Mouse (Mus musculus) embryonic facial prominence, embryonic 11.5 days (tissue): ENCODE measurements around the gene Ghdc. TPM values are rescaled to one million over a fixed set of nuclear protein-coding genes. Genes with fewer than 3 reads are reported as not detected.

Experiments
- ATAC-seq: fragments of 200-750 bp; cut with Nextera tagmentation; replicated peaks from 2 replicates; pipeline ENCODE4 v1.8.0; 2017; ENCODE audit warnings: low read depth; ENCODE audit not compliant: insufficient number of reproducible peaks, low FRiP score, low TSS enrichment
- DNase-seq: peaks from one replicate; pipeline ENCODE4 v3.0.0-alpha.2; 2015; ENCODE audit warnings: low spot score
- H3K27ac ChIP-seq: fragments of 300-500 bp; sonication (generic); replicated peaks from 2 replicates; pipeline ENCODE4 v1.5.1; 2014; ENCODE audit warnings: mild to moderate bottlenecking, low read depth, low read length, control low read depth
- H3K27me3 ChIP-seq: fragments of 300-500 bp; sonication (generic); 2 replicates; pipeline ENCODE4 v1.6.1; 2014; ENCODE audit warnings: mild to moderate bottlenecking, low read length, moderate library complexity, mixed read lengths; ENCODE audit not compliant: control insufficient read depth, insufficient read depth
- H3K36me3 ChIP-seq: fragments of 300-500 bp; sonication (generic); replicated peaks from 2 replicates; pipeline ENCODE4 v1.6.1; 2014; ENCODE audit warnings: low read depth, mild to moderate bottlenecking, low read length, moderate library complexity, mixed read lengths; ENCODE audit not compliant: control insufficient read depth, insufficient read depth
- H3K4me1 ChIP-seq: fragments of 300-500 bp; sonication (generic); 2 replicates; pipeline ENCODE4 v1.6.1; 2014; ENCODE audit warnings: low read length, mixed read lengths; ENCODE audit not compliant: control insufficient read depth, insufficient read depth
- H3K4me2 ChIP-seq: fragments of 300-500 bp; sonication (generic); 2 replicates; pipeline ENCODE4 v1.6.1; 2014; ENCODE audit warnings: low read depth, mild to moderate bottlenecking, control low read depth, low read length, moderate library complexity
- H3K4me3 ChIP-seq: fragments of 300-500 bp; sonication (generic); 2 replicates; pipeline ENCODE4 v1.5.1; 2014; ENCODE audit warnings: low read depth, low read length, control low read depth
- H3K9ac ChIP-seq: fragments of 300-500 bp; sonication (generic); replicated peaks from 2 replicates; pipeline ENCODE4 v1.6.1; 2014; ENCODE audit warnings: mild to moderate bottlenecking, control low read depth, low read length
- H3K9me3 ChIP-seq: fragments of 300-500 bp; sonication (generic); replicated peaks from 2 replicates; pipeline ENCODE4 v1.6.1; 2016; ENCODE audit warnings: mild to moderate bottlenecking, low read length, inconsistent platforms, mixed read lengths; ENCODE audit not compliant: control insufficient read depth
- WGBS: fragments of 180-500 bp; shearing (Covaris S2); extraction: QIAGEN DNeasy Blood & Tissue Kit; methylation state at CpG from one replicate; pipeline ENCODE4 v1.1.7; 2014; 5-methylcytosine and 5-hydroxymethylcytosine counted together
- polyA plus RNA-seq: library from polyadenylated mRNA; unstranded; fragments of >200 nt; fragmentation: Nextera tagmentation; extraction: Ambion mirVana; gene quantifications from 2 replicates; pipeline ENCODE4 v1.2.1, GENCODE M21; 2014

The Ghdc gene
- polyA plus RNA-seq, 1 experiment from 2014 or later, result 1.5 TPM

- DNase-seq (peak; percentile 87), ATAC-seq (0 out of 2 replicates have a peak, but pooled peaks have one; percentile 50)
- H3K4me2 ChIP-seq, result peak overlapping the region; percentile 80
- peaks cover 9% of the 10 kb centered on the region for H3K4me1 ChIP-seq
- peak overlapping the region; percentile 47 for H3K9ac ChIP-seq
- H3K4me3 ChIP-seq, result peak overlapping the region; percentile 33
- no peak overlapping the region for H3K27ac ChIP-seq
- no peaks in the 10 kb centered on the region for H3K9me3 ChIP-seq
- under 1% methylated on average over 27 of the region's 27 CpGs for WGBS
- no peaks in the 10 kb centered on the region for H3K36me3 ChIP-seq
- H3K27me3 ChIP-seq, result peaks cover 28% of the 10 kb centered on the region
Measured at GRCm38 (mm10) chr11:100761547-100762045, 9.2 kb downstream of the Ghdc start.

DNA sequence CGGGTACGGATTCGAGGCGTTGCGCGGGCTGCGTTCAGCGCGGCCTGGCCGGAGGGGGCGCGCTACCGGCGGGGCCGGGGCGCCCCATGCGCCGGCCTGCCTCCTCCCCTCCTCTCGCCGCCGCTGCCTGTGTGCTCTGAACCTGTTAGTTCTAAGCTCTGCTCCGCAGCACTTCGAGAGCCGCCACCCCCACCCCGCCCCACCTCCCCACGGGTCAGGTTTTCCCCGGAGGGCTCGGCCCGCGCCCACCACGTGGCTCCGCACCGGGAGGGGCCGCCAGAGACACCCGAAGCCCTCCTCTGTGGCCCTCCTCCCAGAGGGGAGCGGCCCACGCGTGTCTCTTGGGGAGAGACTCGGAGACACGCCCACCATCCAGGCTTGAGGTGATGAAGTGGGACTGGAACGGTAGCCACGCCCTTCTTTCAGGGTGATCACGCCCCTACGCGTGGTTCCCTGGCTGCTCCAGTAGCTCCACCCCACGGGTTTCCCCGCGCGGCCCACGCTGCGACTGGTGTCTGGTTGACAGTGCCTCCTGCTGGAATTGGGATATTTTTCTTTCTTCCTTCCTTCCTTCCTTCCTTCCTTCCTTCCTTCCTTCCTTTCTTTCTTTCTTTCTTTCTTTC, 11.0 kb downstream of the Ghdc start, which contains the start of gene Kcnh4:
TSS of gene Kcnh4 (minus strand) at position 332 of the 623 bp plus-strand sequence.
- Histone ChIP-seq H3K27me3 (peaks cover 28% of the 10 kb centered on the region), H3K4me2 (peak within 1 kb of the TSS; percentile 62), H3K9me3 (no peaks in the 10 kb centered on the region), H3K36me3 (no peaks in the 10 kb centered on the region), H3K4me3 (peak within 1 kb of the TSS; percentile 27), H3K27ac (no peak within 1 kb of the TSS), H3K9ac (peak within 1 kb of the TSS; percentile 18; the same call in 1 of the 2 replicates), H3K4me1 (peaks cover 9% of the 10 kb centered on the region)
- DNase-seq, result peak; percentile 47
- 1% methylated on average over 46 of the region's 51 CpGs for WGBS
- 0 out of 2 replicates have a peak, but pooled peaks have one; percentile 20 for ATAC-seq

DNA sequence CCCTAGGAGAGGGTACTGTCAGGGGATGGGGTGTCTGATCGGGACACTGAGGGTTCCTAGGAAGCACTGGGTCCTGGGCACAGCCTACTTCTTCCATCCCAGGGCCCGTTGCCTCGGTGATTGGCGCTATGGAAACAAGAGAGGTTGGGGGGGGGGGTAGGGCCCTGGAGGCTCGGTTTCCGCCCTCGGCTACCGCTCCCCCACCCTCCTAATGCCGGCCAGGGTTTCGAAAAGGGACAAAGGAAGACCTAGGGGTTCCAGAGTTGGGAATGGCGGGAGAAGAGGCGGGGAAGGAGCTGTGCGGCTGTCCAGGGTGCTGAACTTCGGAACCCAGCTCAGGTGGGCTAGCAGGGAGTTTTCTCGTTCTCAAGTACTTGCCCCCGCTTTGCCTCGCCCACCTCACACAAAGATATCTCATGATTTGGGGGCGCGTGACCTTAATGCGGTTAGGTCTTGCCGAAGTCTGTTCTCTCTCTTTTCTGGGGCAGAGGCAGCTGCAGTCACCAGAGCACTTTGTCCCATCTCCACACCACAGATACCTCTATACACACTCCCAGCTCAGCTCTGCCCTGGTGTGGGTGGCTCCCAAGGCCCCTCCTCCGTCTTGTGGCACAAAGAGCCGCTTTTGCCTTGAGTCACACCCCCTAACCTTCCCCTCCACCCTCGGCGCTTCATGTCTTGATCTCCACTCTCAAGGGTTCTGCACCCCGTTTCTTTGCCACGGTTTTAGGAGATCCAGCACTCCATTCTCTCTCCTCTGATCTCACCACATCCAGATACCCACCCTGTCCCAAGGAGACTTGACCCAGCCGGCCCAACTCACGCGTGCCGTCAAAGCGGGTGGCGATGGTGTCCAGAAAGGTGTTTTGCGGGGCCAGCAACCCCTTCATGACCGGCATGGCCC, 11.8 kb downstream of the Ghdc start:
- WGBS, result 2% methylated on average over 31 of the region's 35 CpGs

DNA sequence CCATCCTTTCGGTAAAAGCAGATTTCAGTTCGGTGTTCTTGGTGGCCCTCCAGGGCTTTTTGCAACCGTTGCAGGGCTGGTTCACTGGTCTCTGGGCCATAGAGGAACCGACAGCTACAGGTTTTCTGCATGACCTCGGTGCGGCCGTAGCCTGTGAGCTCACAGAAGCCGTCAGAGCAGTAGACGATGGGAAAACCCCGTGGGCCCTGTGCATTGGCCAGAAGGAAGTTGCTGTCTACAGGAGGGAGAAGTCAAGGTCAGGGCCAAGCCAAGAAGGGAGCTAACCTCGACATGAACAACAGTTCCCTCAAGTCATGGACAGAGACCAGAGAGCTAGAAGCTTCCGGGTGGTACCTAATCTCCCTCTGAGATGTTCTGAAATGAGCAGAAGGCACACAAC, 13.2 kb downstream of the Ghdc start:
- Histone ChIP-seq H3K9ac (no peak overlapping the region), H3K36me3 (no peaks in the 10 kb centered on the region), H3K4me3 (no peak overlapping the region), H3K27ac (no peak overlapping the region), H3K27me3 (peaks cover 28% of the 10 kb centered on the region), H3K4me2 (no peak overlapping the region), H3K9me3 (no peaks in the 10 kb centered on the region), H3K4me1 (peaks cover 9% of the 10 kb centered on the region)
- 90% methylated on average over 12 of the region's 12 CpGs for WGBS
- no peak for DNase-seq
- no peak for ATAC-seq

More for the DNA sequence above, 11.8 kb downstream of the Ghdc start:
- Histone ChIP-seq H3K4me1 (peaks cover 9% of the 10 kb centered on the region), H3K9me3 (no peaks in the 10 kb centered on the region), H3K27me3 (peaks cover 28% of the 10 kb centered on the region), H3K9ac (peak overlapping the region; percentile 18; the same call in 1 of the 2 replicates), H3K4me3 (peak overlapping the region; percentile 27), H3K27ac (no peak overlapping the region), H3K4me2 (peak overlapping the region; percentile 62), H3K36me3 (no peaks in the 10 kb centered on the region)
- peak; percentile 61 for ATAC-seq
- peak; percentile 85 for DNase-seq

DNA sequence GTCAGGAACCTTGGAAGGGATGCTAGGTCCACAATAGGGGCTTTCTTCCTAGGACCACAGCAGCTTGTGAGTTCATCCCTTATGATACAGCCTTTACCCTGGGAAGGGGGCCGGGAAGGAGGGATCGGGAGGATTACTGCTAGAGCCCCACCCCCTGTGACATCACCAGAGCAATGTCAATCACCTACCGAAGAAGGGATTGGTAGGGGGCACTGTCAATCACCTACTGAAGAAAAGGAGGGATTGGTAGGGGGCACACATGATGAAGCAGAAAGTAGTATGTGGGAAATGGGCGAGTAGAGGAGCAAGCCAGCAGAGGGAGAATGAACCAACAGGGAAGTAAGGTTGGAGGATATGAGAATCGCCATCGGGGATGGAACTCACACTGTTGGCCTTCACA, 14.3 kb downstream of the Ghdc start:
- Histone ChIP-seq H3K27ac (no peak overlapping the region), H3K36me3 (no peaks in the 10 kb centered on the region)
- no peak for ATAC-seq

DNA sequence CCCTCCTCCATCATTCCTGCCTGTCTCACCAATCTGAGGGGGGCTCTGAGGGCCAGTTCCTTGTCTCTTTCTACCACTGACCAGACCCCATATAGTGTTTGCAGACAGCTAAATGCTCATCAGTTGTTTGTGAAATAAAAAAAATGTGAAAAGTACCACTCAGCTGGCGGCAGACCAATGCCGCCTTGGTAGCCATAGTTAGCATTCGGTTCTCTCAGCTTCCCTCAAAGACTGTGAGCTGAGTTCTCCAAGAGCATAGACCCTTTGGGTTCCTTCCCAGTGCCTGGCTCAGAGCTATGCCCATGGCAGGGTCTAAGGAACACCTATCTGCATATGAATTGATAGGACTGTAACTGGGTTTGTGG, 16.1 kb downstream of the Ghdc start:
- Histone ChIP-seq H3K36me3 (no peaks in the 10 kb centered on the region), H3K4me2 (no peak overlapping the region), H3K27me3 (peaks cover 11% of the 10 kb centered on the region), H3K27ac (no peak overlapping the region), H3K4me1 (peaks cover 8% of the 10 kb centered on the region; the same call in 1 of the 2 replicates), H3K4me3 (no peak overlapping the region), H3K9me3 (no peaks in the 10 kb centered on the region), H3K9ac (no peak overlapping the region)
- ATAC-seq, result no peak
- 92% methylated on average over 3 of the region's 3 CpGs for WGBS
- DNase-seq, result no peak

More for the DNA sequence above, 14.3 kb downstream of the Ghdc start:
- Histone ChIP-seq H3K27me3 (peaks cover 21% of the 10 kb centered on the region), H3K9me3 (no peaks in the 10 kb centered on the region), H3K9ac (no peak overlapping the region), H3K4me1 (peaks cover 9% of the 10 kb centered on the region; the same call in 1 of the 2 replicates), H3K4me3 (no peak overlapping the region), H3K4me2 (no peak overlapping the region)
- 59% methylated on average over 6 of the region's 6 CpGs for WGBS
- DNase-seq, result no peak

- Histone ChIP-seq H3K9me3 (no peaks in the 10 kb centered on the region), H3K4me2 (no peak overlapping the region), H3K27me3 (peaks cover 6% of the 10 kb centered on the region), H3K36me3 (no peaks in the 10 kb centered on the region), H3K4me1 (0 out of 2 replicates have a peak, but pooled peaks cover 3% of the 10 kb centered on the region), H3K9ac (no peak overlapping the region), H3K27ac (no peak overlapping the region), H3K4me3 (no peak overlapping the region)
- 89% methylated on average over 12 of the region's 12 CpGs for WGBS
- DNase-seq, result no peak
- ATAC-seq, result no peak
Measured at GRCm38 (mm10) chr11:100754021-100754692, 16.6 kb downstream of the Ghdc start.
